Mouse (Mus musculus) small intestine, adult 2 months (tissue): ENCODE data around the gene Stim1.

Experiments
- CTCF ChIP-seq: fragments of 200-500 bp; IDR thresholded peaks from 2 replicates; pipeline ENCODE4 v1.5.1; 2012; ENCODE audit warnings: low read depth, mild to moderate bottlenecking, control low read depth, inconsistent platforms, low read length, moderate library complexity, mixed read lengths; ENCODE audit not compliant: insufficient replicate concordance, insufficient read length; ENCODE audit errors: extremely low read depth
- POLR2A ChIP-seq: fragments of 200-500 bp; IDR thresholded peaks from 2 replicates; pipeline ENCODE4 v1.6.1; 2012; ENCODE audit warnings: low read depth, mild to moderate bottlenecking, control low read depth, inconsistent platforms, low read length, moderate library complexity

DNA sequence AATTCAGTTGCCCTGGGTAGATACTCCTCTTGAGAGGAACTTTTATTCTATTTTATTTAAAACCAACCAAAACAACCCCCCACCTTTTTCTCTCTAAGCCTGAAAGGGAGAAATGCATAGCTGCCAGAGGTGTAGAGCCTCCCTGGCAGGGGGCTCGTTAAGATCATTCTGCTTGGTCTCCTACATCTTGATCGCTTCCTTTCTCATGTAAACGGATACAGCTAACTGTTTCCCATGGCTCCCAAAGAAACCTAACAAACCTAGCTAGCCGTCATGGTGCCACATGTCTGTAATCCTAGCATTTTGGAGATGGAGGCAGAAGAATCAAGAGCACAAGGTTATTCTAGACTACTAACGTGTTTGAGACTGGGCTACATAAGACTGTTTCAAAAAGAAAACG is 148.2 kb downstream of the Stim1 start:
- TF ChIP-seq POLR2A (no peak), CTCF (no peak)
